17 mouse cellular contexts compared by ENCODE assay signal in the genomic region with DNA sequence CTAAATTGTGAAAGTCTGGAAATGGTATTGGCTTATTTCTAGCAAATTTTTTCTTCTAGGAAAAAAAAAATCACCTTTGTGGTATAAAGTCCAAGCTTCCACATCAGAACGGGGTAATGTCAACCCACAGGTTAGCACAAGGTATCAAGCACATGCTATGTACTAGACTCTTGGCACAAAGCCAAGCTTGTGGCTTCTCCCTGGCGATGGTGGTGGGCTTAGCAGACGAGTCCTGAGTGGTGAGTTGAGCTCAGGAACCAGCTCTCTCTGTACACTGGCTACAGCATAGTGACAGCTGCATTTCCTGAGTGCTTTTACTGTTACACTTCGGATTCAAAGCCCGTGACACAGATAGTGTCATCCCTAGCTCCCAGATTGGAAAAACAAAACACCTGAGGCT. TPM values are rescaled to one million over a fixed set of nuclear protein-coding genes. Genes with fewer than 3 reads are reported as not detected.
"Had no signal": no experiment of that assay in that cellular context is flagged by ENCODE, and none has a peak within 500 bp of the region (broad histone marks: within the 10 kb centered on the region; RNA-seq: fewer than 3 reads in every experiment).

No protein-coding gene starts in this region.

- H3K9me3 ChIP-seq: kidney, embryonic 15.5 days; lung, embryonic 15.5 days; midbrain, embryonic 13.5 days had no signal

- H3K4me1 ChIP-seq: lung, embryonic 15.5 days had no signal

- ATAC-seq: liver, postnatal 0 days; midbrain, embryonic 13.5 days; midbrain, embryonic 16.5 days had no signal

- H3K4me3 ChIP-seq: kidney, embryonic 15.5 days; left cerebral cortex, adult 2 months; lung, embryonic 15.5 days; midbrain, embryonic 13.5 days; myocyte had no signal

- H3K27ac ChIP-seq: kidney, embryonic 15.5 days; left cerebral cortex, adult 2 months; liver, embryonic 14.5 days; lung, embryonic 15.5 days; midbrain, embryonic 13.5 days had no signal

- H3K36me3 ChIP-seq: kidney, embryonic 15.5 days; lung, embryonic 15.5 days; midbrain, embryonic 13.5 days had no signal

- DNase-seq: kidney, adult 11 months; kidney, adult 8-10 months; kidney, postnatal 10 days; kidney, postnatal 36 days; layer of hippocampus, postnatal 36 days; liver, postnatal 0 days; lung, postnatal 10 days; lung, postnatal 4 days; thymus, adult 18-20 months had no signal

RNA-seq across cellular contexts. Expression of a gene that starts 2.9 kb away (rescaled TPM):
- polyA plus RNA-seq: liver, adult 2 months; myocyte had no signal
